Mouse (Mus musculus) neutrophil, adult 5-6 weeks (primary cell): Measurements from ENCODE around the gene Ctdspl. TPM values are rescaled to one million over a fixed set of nuclear protein-coding genes. Genes with fewer than 3 reads are reported as not detected.
A peak's percentile ranks its signal among the peaks of the same experiment; 100 is the strongest.

Source experiments
- ATAC-seq: fragments of 151-379, 151-347 bp; 2 replicates; pipeline ENCODE4 v1.8.0; 2017; ENCODE audit warnings: mild to moderate bottlenecking, moderate TSS enrichment; ENCODE audit not compliant: insufficient number of reproducible peaks, poor library complexity, low FRiP score, severe bottlenecking; ENCODE audit errors: extremely low read depth
- total RNA-seq: library from RNA; stranded (forward); fragments of 200-1000 nt; gene quantifications from 2 replicates; pipeline ENCODE4 v1.2.3, GENCODE M21; 2017

Ctdspl gene
- total RNA-seq, 1 experiment from 2014 or later = 0.35 TPM

- no peak for ATAC-seq
These were observed 147.1 kb downstream of the Ctdspl start for GRCm38 (mm10) chr9:119073184-119073895.

DNA sequence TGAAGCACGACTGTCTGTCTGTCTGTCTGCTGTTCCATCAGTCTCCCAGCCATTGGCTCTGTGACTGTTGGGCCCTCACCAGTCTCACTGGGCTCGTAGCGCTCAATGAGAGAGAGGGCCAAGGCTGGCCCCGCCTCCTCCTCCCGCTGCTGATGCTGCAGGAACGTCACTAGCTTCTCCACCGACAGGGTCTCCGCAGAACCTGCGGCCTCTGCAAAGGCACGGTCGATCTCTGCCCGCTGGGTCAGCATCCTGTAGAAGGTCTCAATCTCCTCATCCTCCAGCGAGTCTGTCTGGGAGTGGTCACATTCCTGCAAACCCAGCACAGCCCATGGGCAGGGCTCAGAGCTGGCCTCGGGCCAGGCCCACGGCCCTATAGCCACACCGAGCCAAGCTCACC, 149.4 kb downstream of the Ctdspl start:
- no peak for ATAC-seq

DNA sequence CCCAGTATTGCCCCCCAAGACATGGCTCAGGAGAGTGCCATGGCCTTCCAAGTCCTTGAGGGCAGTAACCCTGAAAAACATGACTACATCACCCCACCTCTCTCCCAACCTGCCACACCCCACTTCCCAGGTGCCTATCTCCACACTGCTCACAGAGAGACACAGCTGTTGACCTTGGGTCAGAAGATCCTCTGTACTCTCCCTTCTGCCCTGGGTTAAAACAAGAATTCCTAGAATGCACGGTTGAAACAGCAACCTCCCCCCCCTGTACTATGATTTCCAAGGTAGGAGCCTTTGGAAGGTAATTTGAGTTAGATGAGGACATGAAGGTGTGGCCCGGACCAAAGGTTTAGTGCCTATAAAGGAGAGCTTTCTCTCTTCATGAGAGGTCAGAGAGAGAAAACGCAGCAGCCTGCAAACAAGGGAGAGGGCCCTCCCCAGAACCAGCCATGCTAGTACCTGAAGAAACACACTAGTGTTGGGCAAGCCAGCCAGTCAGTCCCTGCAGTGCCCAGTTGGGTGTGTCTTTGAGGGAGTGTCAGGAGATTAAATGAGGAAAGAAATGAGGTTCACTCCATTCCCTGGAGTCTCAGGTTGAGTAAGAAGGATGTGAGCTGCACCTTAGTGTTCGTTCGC, 153.9 kb downstream of the Ctdspl start:
- ATAC-seq = no peak

GRCm38 (mm10) chr9:119082039-119082438, 155.8 kb downstream of the Ctdspl start:
- no peak for ATAC-seq

DNA sequence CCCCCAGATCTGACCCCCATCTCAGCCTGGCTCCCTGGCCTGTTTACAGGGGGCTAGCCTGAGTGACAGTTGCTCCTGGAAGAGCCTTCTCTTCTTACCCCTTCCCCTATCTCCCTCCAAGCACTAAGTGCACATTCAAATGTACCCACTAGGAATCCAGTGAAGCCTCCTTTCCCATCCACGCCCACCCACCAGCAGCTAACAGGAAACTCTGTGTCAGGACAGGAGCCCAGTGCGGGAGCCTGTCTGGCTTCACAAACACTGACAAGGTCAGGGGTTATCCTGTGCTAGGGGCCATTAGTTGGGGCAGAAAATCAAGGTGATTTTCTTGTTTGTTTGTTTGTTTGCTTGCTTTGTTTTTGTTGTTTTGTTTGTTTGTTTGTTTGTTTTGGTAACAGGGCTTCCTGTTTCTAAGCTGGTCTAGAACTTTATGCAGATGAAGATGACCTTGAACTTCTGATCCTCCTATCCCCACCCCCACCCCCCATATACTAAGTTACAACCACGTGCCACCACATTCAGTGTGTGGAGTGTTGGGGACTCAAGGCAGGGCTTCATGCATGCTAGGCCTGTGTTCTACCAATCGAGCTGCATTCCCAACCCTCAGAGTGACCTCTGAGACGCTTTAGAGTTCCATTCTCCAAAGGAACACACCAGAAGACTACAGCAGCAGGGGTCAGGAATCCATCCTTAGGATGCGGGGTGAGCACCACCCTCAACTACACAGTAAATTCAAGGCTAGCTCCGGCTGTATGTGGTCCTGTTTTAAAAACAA, 156.6 kb downstream of the Ctdspl start:
- no peak for ATAC-seq

DNA sequence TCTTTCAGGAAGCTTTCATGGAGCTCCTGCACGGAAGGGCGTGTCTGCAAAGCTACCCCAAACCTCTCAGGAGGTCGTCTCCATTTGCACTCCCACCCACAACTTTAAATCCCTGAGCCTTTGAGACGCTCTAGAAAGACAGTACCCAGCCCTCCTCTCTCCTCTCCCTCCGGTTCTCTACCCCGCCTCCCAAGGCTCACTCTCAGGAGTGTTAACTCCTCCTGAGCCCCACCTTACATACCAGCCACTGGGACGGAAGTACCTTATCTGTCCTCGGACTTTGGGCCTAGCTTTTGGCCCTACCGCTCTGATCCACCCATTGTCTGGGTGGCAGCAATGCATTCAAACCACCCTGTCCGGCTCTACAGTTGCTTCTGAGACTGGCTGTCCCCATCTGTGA, 157.7 kb downstream of the Ctdspl start:
- ATAC-seq = no peak

DNA sequence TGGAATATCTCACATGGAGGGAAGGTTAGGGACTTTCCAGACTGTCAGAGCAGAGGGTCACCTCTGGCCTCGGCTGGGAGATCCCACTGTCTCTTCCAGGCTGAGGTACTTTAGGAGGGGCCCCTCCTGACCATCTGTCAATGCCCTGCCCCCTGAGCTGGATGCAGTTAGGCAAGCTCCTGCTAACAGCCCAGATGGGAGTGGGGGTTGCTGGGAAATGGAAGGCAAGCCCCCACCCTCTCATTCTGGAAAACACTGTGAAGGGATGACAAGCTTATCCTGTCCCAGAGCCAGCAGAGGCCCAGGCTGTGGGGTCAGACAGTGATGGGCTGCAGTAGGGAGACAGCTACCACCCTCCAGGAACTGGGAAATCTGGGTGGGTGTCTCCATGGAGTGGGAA, 160.2 kb downstream of the Ctdspl start:
- no peak for ATAC-seq

DNA sequence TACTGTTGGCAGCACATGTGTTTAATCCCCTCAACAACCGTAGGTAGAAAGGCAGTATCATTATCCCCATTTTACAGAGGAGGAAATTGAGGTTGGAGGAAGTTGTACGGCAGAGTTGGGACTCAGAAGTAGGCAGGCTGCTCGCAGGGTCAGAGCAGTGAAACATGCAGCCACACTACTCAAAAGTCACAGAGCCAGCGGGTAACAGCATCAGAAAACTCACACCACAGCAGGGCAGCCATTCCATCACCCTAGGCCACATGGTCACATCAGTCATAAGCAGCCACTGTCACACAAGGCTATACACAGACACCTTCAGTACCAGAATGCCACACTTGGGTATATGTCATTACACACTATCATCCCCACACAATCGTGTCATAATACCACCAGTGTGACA, 161.1 kb downstream of the Ctdspl start:
- ATAC-seq = no peak

- ATAC-seq = peak; percentile 35
These were observed 162.0 kb downstream of the Ctdspl start for GRCm38 (mm10) chr9:119088148-119088801.

DNA sequence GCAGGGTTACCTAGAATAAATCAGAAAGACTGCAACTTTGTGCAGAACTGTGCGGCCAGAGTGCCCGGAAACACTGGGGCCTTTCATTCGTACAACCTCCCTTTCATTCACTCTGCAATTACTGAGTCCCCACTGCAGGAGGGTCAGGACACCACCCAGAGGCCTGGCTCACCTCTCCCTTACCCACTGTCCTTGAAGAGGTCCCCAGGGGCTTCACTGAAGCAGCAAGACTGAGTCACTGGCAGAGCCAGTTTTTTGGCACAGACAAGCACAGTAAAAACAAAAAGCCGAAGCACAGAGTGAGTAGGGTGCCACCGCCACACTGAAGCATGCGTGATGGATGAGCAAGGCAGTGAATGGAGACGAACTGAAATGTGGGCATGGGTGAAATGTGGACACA, 163.2 kb downstream of the Ctdspl start:
- ATAC-seq = no peak

- ATAC-seq = no peak
These were observed 164.2 kb downstream of the Ctdspl start for GRCm38 (mm10) chr9:119090462-119090861.

- ATAC-seq = no peak
These were observed 165.5 kb downstream of the Ctdspl start for GRCm38 (mm10) chr9:119091581-119092310.

DNA sequence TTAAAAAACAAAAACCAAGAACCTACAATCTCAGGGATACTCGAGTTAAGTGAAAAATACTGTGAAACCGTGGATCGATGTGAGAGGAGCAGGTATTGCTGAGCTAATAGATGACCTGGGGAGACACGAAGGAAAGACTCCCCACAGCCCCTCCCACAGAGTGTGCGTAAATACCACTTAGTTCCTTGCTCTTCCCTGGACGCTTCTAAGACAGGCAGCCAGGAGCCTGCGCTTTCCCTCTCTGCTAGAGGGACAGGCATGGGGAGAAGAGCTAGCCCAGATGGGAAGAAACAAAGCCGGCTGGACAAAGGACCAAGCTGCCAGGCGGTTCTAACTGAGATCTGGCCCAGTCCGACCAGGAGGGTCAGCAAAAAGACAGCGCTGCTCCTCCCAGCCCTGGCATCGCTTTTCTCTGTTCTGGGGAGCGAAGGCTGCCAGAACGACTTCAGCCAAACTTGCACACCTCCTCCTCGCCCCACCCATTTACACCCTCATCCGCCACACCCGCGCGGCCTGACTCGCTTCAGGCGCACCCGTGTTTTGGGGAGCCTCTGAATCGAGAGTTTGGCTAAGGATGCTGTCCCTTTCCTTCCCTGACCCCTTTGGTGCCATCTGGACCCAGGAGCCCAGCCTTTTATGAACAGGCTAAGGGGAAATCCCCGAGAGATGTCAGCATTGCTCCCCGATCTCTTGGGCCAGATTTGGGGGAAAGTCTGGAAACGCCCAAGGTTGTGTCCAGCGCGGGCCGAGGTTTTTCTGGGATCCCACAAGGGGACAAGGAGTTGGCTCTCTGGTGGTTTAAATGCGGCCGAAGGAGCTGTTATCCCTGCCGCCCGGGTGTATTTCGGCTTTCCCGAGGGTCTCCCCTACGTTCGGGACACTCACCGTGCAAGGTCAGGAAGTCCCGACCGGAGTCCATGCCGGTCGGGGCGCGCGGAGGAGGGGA, 166.5 kb downstream of the Ctdspl start:
- no peak for ATAC-seq

Other genes with a start within 250 kb of the Ctdspl start
- gene Vill, start 126.3 kb downstream of the Ctdspl start, total RNA-seq = 22.9 and 26.4 TPM in 2 replicates
- 0.23 TPM in 1 of 2 replicates, not detected in the other for gene Plcd1, start 167.0 kb downstream of the Ctdspl start, total RNA-seq
- gene Dlec1, start 176.0 kb downstream of the Ctdspl start, total RNA-seq = not detected in 2 replicates
- 0.25 TPM in 1 of 2 replicates, not detected in the other for gene Acaa1b, start 230.6 kb downstream of the Ctdspl start, total RNA-seq
- gene Gm47289, start 232.7 kb downstream of the Ctdspl start, total RNA-seq = not detected in 2 replicates